Mouse (Mus musculus) lung, postnatal 0 days (tissue): ENCODE measurements around the gene Bora.

ENCODE experiments used
- CTCF ChIP-seq: IDR thresholded peaks from 2 replicates; pipeline ENCODE4 v1.5.1; 2016; ENCODE audit warnings: antibody characterized with exemption, mild to moderate bottlenecking
- EP300 ChIP-seq: IDR thresholded peaks from 2 replicates; pipeline ENCODE4 v1.6.1; 2016; ENCODE audit warnings: antibody characterized with exemption, mild to moderate bottlenecking, control low read depth

DNA sequence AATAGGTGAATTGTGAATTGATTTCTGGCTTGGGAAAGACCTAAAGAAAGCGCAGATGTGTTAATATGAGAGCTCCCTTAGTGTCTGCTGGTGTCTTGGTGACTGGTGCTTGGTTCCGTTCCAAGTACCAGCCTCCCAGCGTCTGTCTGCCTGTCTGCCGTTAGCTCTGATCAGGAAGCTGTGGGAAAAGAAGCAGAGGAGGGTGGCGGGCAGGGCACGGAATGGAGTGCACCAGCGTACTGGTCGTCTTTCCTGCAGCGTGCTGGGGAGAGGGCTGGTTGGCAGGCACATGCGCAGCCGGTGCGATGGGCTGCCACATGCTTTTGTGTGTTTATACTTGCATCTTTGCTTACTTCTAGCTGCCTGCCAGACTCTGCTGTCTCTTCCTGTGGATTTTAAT, 14.6 kb downstream of the Bora start:
- TF ChIP-seq CTCF (no peak), EP300 (no peak)
